Mouse (Mus musculus): Measurements from ENCODE around the gene Taf5l.

Gene Taf5l

GRCm38 (mm10) chr8:124011989-124012586 lies 9.1 kb downstream of the Taf5l start:
- DNase-seq, result no peak

DNA sequence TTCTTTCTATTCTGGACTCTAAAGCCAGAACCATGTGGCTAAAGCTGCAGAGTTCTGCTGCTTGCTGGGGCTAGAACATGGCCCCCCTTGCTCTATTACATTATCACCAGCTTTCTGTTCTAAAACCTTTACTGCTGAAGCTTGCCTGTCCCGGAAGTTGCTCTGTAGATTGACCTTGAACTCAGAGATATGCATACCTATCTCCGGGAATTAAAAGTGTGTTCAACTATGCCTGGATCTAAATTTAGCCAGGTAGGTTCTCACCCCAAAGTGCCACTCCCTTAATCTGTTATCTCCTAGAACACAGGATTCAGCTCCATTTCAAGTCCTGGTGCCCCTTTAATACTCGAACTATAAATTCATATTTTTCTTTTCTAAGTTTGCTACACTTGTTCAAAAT lies 9.6 kb downstream of the Taf5l start:
- no peak for DNase-seq

DNA sequence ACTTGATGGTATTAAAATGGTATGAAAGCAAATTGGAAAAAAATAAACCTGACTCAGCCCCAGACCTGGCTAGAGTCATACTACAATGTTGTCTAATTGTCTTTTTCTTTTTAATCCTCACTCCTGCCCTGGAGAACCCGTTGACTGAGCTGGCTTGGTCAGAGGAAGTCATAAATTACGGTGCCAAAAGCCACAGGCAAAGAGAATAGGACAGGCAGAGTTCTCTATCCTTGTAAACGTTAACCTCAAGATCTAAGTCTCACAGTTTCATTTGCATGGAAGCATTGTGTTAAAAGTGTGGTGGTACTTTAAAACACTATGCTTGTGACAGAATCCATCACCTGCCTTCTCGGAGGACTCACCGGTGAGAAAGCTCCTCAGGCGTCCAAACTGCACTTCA lies 13.4 kb downstream of the Taf5l start:
- no peak for DNase-seq

DNA sequence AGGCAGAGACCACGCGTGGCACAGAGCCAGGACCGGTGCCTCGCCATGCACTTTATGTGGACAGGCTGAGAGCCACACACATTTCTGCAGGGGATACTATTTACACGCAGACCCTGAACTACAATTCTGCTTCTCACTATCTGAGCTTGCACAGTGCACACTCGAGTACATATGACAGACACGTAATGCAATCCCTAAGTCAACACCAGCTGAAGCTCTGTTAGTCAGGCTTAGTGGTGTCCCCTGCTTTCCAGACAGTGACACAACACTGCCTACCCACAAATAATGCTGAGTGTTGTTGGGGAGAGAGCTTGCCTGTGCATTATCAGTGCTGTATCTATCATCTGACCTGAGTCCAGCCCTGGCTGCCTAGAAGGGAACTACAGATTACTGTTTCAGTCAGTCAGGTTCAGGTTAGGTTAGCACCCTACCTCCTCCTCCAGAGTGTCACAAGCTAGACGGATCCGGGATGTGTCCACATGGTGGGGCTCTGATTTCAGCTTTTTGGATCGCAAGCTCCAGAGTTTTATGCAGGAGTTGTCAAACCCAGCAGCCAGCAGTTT lies 18.6 kb downstream of the Taf5l start:
- DNase-seq, result no peak

DNA sequence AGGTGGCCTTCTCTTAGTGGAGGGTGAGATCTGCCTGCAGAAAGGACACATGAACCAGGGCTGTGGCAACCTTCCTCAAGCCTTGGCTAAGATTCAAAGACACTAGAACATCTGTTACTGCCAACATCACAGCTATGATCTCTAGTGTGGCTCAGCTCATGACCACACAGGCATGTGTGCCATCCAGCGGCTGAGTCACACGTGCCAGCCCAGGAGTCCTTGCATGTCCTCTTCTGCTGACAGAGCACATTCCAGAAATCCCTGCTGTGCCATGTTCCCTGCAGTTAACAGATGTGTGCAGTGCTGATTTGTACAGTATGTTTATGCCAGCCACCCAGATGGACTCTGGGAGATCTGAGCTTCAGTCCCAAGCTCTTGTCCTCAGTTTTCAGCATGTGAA lies 21.6 kb downstream of the Taf5l start:
- DNase-seq, result no peak

- no peak for DNase-seq
These were observed 27.2 kb downstream of the Taf5l start for GRCm38 (mm10) chr8:123993997-123994396.

- no peak for DNase-seq
These were observed 27.6 kb downstream of the Taf5l start for GRCm38 (mm10) chr8:123993597-123993996.

- DNase-seq, result peak in 1 of 2 experiments; percentile 27
These were observed 28.6 kb downstream of the Taf5l start for GRCm38 (mm10) chr8:123992587-123992986.

- no peak for DNase-seq
These were observed 30.7 kb downstream of the Taf5l start for GRCm38 (mm10) chr8:123990277-123991049.

DNA sequence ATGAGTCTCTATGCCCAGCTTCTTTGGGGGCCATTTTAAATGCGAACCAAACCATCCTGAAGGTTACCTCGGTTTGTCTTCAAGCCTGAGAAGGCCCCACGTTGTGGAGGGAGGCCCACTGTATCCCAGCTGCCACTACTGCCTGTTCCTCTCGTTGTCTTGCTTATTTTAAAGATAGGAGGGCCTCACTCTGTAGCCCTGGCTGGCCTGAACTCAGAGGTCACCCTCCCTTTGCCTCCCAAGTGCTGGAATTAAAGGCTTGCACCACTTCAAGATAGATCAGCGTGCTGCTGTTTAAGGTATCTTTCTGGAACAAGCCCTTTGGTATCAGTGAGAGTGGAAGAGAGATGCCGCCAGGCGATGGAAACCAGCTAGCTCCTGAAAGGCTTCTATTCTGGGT lies 32.1 kb downstream of the Taf5l start:
- no peak for DNase-seq

GRCm38 (mm10) chr8:123988605-123989038 lies 32.6 kb downstream of the Taf5l start:
- DNase-seq, result no peak

DNA sequence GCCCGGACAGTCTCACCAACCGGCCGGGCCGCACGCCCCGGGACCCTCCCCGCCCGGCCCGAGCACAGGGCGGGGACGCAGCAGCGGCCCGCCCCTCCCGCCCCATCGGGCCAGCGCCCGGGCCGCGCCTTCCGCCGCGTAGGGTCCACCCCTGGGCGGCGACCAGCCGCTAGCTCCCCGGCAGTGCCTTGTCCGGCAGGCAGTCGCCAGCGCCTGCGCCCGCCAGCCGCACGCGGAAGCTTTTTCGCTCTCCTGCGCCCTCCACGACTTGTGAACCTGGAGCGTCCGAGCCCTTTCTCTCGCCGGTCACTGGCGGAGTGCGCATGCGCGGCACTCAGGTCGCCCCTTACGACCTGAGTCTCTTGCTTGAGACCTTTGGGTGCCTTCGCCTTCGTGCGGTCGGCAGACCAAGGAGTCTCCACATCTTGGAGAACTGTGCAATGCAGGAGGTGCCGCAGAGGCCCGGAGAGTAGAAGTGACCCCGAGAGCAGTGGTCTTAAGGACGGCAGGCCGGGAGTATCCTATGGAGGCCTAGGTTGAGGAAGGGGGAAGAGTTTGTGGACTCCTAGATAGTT lies 38.3 kb downstream of the Taf5l start, which contains the start of gene Abcb10:
TSS of gene Abcb10 (minus strand) at position 297 of the 575 bp plus-strand sequence.
- peak; percentile 88 to 97 for DNase-seq

- peak in 1 of 2 experiments; percentile 57 for DNase-seq
These were observed 38.9 kb downstream of the Taf5l start for GRCm38 (mm10) chr8:123982291-123982793.

DNA sequence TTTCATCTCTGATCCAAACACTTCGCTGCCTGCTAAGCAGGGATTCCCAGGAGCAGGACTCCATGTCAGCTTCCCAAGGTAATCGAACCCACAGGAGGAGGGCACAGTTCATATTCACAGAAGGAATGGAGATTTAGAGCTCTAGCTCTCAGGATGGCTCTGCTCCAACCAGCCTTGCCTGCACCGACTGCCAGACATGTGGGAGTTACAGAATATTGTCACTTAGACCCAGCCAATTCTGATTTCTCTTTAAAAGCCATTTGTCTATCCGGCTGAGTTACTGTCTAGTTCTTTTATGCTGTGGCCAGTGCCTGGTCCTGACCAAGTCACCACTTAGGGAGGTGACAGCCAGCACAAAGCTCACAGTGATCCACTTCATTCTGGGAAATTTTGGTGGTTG lies 39.5 kb downstream of the Taf5l start:
- DNase-seq, result no peak

DNA sequence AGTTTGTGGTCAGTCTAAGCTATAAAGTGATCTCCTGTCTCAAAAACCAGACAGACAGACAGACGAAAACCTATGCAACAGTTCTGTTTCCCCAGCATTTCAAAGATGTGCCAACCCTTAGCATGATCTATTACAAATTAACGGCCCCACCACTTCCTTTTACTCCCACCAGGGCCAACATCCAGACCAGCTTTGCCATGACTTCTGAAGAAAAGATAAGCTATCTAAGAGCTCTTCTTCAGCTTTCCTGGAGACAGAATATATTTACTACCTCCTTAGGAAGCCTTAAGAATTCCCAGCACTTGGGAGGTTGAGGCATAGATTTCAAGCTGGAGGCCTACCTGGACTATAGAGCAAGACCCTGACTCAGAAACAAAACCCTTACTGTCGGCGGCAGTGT lies 41.0 kb downstream of the Taf5l start:
- DNase-seq, result no peak

- DNase-seq, result no peak
These were observed 42.3 kb downstream of the Taf5l start for GRCm38 (mm10) chr8:123978926-123979325.

GRCm38 (mm10) chr8:123978166-123978838 lies 42.9 kb downstream of the Taf5l start:
- DNase-seq, result peak in 1 of 2 experiments; percentile 19

GRCm38 (mm10) chr8:123977499-123977898 lies 43.7 kb downstream of the Taf5l start:
- no peak for DNase-seq

DNA sequence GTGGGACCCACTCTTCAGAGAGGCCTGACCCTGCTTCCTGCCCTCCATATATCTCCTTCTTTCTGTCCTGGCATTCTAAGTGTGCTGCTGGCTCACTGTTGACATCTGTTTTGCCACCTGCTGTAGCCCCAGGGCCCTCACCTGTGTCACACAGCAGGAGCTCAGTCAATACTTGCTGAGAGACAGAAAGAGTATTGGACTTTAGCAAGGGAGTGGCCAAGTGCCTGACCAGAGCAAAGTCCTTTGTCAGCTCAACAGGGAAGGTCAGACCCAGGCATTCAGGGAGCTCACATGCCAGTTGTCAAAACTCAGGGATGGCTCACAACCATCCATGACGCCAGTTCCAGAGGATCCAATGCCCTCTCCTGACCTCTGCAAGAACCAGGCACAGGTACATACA lies 47.7 kb downstream of the Taf5l start:
- peak; percentile 39 to 63 for DNase-seq

DNA sequence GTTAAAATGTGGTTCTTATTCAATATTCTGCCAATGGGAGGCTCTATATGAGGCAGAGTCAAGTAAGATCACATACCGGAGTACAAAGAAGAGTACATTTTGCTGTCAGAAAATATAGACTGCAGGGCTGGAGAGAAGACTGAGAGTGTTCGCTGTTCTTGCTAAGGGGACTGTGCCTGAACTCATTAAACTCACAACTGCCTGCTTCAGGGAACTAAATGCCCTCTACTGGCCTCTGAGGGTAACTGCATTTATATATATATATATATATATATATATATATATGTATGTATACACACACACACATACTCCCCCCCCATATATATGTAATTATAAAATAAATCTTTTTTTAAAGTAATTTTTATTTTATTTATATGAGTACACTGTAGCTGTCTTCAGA lies 54.3 kb downstream of the Taf5l start:
- DNase-seq, result no peak

DNA sequence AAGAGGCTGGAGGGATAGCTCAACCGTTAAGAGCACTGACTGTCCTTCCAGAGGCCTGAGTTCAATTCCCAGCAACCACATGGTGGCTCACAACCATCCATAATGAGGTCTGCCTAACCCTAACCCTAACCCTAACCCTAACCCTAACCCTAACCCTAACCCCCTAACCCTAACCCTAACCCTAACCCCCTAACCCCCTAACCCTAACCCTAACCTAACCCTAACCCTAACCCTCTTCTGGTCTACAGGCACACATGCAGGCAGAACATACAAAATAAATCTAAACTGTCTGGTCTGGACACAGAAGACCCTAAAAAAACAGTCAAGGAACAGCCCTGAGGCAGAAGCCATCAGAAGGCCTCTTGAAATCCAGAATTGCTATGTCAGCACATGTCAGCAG lies 59.8 kb downstream of the Taf5l start:
- DNase-seq, result no peak

DNA sequence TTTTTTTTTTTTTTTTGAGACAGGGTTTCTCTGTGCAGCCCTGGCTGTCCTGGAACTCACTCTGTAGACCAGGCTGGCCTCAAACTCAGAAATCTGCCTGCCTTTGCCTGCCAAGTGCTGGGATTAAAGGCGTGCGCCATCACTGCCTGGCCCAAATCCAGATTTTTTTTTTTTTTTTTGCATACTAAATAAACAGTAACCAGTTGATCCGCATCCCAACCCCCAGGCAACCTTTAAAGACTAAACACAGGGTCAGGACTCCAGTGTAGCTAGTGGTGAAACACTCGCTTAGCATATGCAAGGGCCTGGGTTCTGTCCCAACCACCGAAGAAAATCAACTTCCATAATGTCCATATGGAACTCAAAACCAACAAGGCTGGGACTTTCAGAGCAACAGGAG lies 60.6 kb downstream of the Taf5l start:
- peak in 1 of 2 experiments; percentile 18 for DNase-seq

GRCm38 (mm10) chr8:123960056-123960455 lies 61.1 kb downstream of the Taf5l start:
- DNase-seq, result peak in 1 of 2 experiments; percentile 36

All from kidney, postnatal 25 days (tissue).